Mouse (Mus musculus) liver, embryonic 11.5 days (tissue): ENCODE measurements at regions not wholly inside any gene's neighbourhood (a gene's known extent, or its start where the extent isn't known, plus 50 kb on each side); places are given as distances from the start of the nearest gene placed in this dataset.

Source experiments
- ATAC-seq: fragments of 200-750 bp; cut with Nextera tagmentation; replicated peaks from 2 replicates; pipeline ENCODE4 v1.8.0; 2017; ENCODE audit warnings: moderate number of reproducible peaks, mild to moderate bottlenecking, moderate TSS enrichment, moderate library complexity; ENCODE audit not compliant: low FRiP score
- DNase-seq: peaks from one replicate; pipeline ENCODE4 v3.0.0-alpha.2; 2017; ENCODE audit warnings: low spot score
- H3K27ac ChIP-seq: fragments of 300-500 bp; sonication (generic); 2 replicates; pipeline ENCODE4 v1.5.1; 2014; ENCODE audit warnings: mild to moderate bottlenecking, low read depth, low read length, control low read depth
- H3K27me3 ChIP-seq: fragments of 300-500 bp; sonication (generic); replicated peaks from 2 replicates; pipeline ENCODE4 v1.6.1; 2014; ENCODE audit warnings: low read length, mixed read lengths; ENCODE audit not compliant: control insufficient read depth, insufficient read depth
- H3K36me3 ChIP-seq: fragments of 300-500 bp; sonication (generic); 2 replicates; pipeline ENCODE4 v1.6.1; 2014; ENCODE audit warnings: mild to moderate bottlenecking, low read length, moderate library complexity, mixed read lengths; ENCODE audit not compliant: control insufficient read depth, insufficient read depth
- H3K4me1 ChIP-seq: fragments of 300-500 bp; sonication (generic); replicated peaks from 2 replicates; pipeline ENCODE4 v1.6.1; 2014; ENCODE audit warnings: low read length, mixed read lengths; ENCODE audit not compliant: control insufficient read depth, insufficient read depth
- H3K4me2 ChIP-seq: fragments of 300-500 bp; sonication (generic); 2 replicates; pipeline ENCODE4 v1.6.1; 2014; ENCODE audit warnings: mild to moderate bottlenecking, control low read depth, moderate library complexity
- H3K4me3 ChIP-seq: fragments of 300-500 bp; sonication (generic); 2 replicates; pipeline ENCODE4 v1.5.1; 2014; ENCODE audit warnings: low read depth, low read length, control low read depth
- H3K9ac ChIP-seq: fragments of 300-500 bp; sonication (generic); 2 replicates; pipeline ENCODE4 v1.6.1; 2014; ENCODE audit warnings: low read depth, low read length, control low read depth
- H3K9me3 ChIP-seq: fragments of 300-500 bp; sonication (generic); 2 replicates; pipeline ENCODE4 v1.6.1; 2016; ENCODE audit warnings: low read length, inconsistent platforms, mixed read lengths; ENCODE audit not compliant: control insufficient read depth
- WGBS: fragments of 180-500 bp; shearing (Covaris S2); extraction: QIAGEN DNeasy Blood & Tissue Kit; methylation state at CpG from one replicate; pipeline ENCODE4 v1.1.7; 2014; 5-methylcytosine and 5-hydroxymethylcytosine counted together

DNA sequence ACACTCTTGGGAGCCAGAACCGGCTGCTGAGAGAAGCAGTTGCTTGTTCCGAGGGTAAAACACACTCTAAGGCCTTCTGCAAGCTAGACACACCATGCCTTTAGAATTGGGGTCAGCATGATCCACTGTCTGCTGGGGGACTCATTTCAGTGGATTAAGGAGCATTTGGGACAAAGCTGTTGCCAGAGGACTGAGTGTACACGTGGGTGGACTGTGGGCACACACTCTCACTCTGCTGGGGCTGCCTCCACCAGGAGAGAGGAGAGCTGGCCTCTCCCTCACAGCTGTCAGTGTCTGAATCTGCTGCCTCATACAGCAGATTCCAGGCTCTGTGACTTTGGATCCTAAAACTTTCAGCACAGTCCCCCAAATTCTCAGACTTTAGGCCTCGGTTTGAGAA lies 161.2 kb upstream of the Rreb1 start:
- H3K27me3 ChIP-seq, result no peaks in the 10 kb centered on the region
- no peak overlapping the region for H3K9ac ChIP-seq
- DNase-seq, result no peak
- no peaks in the 10 kb centered on the region for H3K9me3 ChIP-seq
- H3K4me1 ChIP-seq, result peaks cover 11% of the 10 kb centered on the region
- WGBS, result 83% methylated on average over 4 of the region's 4 CpGs
- no peak for ATAC-seq
- no peak overlapping the region for H3K27ac ChIP-seq
- H3K36me3 ChIP-seq, result no peaks in the 10 kb centered on the region
- no peak overlapping the region for H3K4me3 ChIP-seq
- no peak overlapping the region for H3K4me2 ChIP-seq

DNA sequence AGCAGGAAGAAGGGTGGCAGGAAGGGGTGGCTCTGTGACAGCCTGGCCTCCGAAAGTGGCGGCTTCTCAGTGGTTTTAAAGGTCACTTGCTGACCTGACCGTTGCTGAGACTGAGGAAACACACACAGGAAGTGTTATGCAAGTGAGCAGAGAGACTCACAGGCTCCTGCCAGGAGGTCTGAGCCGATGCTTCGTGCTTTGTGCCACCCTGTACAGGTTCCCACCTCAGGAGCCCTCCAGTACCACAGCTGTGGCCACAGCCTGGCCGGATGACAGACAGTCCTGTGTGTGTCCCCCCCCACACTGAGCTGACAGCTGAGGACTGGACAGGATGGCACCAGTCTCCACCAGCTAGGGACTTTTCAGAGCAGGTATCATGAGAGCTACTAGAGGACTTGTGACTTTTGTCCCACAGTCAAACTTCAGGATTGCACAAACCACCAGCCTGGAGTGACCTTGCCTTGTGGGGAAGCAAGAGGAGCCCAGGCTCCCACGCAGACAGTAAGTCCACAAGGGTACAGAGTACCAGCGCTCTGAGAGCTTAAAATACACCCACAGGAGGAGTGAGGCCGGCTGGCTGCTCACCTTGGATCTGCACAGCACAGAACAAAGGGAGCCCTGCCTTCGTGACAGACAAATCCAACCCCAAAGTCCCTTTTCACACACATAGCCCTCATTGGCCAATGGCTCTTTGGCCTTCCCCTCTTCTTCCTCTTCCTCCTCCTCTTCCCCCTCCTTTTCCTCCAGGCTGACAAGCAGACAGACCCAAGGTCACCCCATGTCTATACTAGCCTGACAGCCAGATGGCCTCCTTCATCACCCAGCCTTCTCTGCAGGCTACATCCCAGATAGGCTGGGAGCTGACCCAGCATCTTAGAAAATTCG lies 158.1 kb upstream of the Rreb1 start:
- no peaks in the 10 kb centered on the region for H3K36me3 ChIP-seq
- ATAC-seq (peak; percentile 60), DNase-seq (peak; percentile 51)
- WGBS, result 35% methylated on average over 11 of the region's 11 CpGs
- no peaks in the 10 kb centered on the region for H3K9me3 ChIP-seq
- peak overlapping the region; percentile 80 for H3K27ac ChIP-seq
- no peak overlapping the region for H3K4me3 ChIP-seq
- H3K9ac ChIP-seq, result no peak overlapping the region
- H3K4me2 ChIP-seq, result 0 out of 2 replicates have a peak overlapping the region, but pooled peaks have one; percentile 11
- peaks cover 12% of the 10 kb centered on the region for H3K4me1 ChIP-seq
- H3K27me3 ChIP-seq, result no peaks in the 10 kb centered on the region

DNA sequence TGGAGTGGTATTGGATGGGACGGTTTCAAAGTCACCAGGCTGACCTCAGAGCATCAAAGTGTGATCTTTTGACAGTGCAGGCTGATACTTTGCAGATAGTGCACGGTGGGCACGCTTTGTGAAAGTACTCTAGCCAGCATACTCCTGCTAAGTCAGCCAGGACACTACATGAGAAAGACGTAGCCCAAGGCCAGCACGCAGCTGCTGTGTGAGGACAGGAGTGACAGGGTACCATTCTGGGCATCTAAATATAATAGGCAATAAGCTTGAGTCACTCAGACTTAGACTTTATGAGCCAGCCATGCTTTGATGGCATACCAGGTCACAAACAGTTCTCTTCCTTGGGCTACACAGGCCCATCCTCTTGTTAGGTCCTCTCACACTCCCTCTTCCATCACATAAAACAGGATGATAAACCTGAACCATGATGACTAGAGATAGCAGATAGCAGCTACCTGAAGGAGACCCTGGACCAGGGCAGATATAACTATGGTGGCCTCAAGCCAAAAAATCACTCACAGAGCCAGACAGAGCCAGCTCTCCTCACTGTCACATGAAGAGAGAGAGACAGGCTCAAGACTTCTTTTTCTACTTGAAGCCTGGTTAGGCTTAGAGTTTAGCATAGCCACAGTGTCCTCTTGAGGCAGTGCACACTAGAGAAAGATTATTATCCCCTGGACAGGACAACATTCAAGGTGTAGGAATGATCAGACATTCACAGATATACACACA lies 156.7 kb upstream of the Rreb1 start:
- H3K4me3 ChIP-seq, result no peak overlapping the region
- 84% methylated on average over 5 of the region's 5 CpGs for WGBS
- no peak overlapping the region for H3K9ac ChIP-seq
- no peaks in the 10 kb centered on the region for H3K36me3 ChIP-seq
- peaks cover 12% of the 10 kb centered on the region for H3K4me1 ChIP-seq
- DNase-seq (no peak), ATAC-seq (no peak)
- no peak overlapping the region for H3K4me2 ChIP-seq
- no peaks in the 10 kb centered on the region for H3K9me3 ChIP-seq
- no peak overlapping the region for H3K27ac ChIP-seq
- no peaks in the 10 kb centered on the region for H3K27me3 ChIP-seq

DNA sequence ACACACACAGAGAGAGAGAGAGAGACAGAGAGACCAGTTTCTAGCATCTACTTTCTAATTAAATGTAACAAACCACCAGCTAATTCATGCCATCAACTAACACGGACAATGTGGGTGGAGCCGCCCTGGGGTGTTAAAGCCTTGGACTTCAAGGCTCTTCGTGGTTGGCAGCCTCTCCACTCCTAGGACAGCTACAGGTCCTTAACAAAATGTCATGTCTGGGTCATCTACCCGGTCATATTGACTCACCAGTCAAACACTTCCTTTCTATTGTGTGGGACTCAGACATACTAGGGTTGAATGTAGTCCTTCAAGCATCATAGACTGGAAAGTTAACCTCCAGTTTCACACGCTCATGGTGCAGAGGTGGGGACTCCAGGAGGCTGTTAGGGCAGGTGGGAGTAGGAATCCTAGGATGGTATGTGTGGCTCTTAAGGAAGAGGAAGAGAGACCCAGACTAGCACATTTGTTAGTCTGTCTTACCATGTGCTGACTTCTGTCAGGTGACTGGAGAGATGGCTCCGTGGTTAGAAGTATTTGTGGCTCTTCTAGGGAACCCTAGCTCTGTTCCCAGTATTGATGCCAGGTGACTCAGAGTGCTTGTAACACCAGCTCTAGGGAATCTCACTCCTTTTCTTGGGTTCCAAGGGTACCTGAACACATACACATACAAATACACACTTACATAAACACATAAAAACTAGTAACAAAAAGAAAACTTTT lies 155.7 kb upstream of the Rreb1 start:
- Histone ChIP-seq H3K9ac (no peak overlapping the region), H3K36me3 (no peaks in the 10 kb centered on the region), H3K9me3 (no peaks in the 10 kb centered on the region), H3K27me3 (no peaks in the 10 kb centered on the region), H3K4me1 (peaks cover 12% of the 10 kb centered on the region), H3K4me2 (no peak overlapping the region), H3K27ac (no peak overlapping the region), H3K4me3 (no peak overlapping the region)
- 49% methylated on average over 6 of the region's 6 CpGs for WGBS
- no peak for DNase-seq
- ATAC-seq, result no peak

DNA sequence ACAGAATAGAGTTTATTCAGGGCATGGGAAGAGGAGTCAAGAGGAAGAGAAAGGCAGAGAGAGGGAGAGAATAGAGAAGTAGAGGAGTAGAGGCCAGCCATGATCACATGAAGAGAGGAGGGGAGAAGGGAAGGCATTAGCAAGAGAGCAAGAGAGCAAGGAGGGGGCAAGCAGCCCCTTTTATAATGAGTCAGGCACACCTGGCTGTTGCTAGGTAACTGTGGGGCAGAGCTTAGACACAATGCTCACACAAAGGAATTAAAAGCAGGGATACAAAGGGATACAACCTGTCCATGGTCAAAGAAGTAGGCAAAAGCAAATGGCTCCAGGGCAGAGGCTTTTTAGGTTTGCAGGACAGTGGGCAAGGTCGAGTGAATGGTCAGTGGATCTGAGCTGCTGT lies 153.5 kb upstream of the Rreb1 start:
- Histone ChIP-seq H3K27ac (no peak overlapping the region), H3K27me3 (no peaks in the 10 kb centered on the region), H3K9ac (no peak overlapping the region), H3K4me1 (peaks cover 12% of the 10 kb centered on the region), H3K9me3 (no peaks in the 10 kb centered on the region), H3K4me3 (no peak overlapping the region), H3K4me2 (no peak overlapping the region), H3K36me3 (no peaks in the 10 kb centered on the region)
- WGBS, result 39% methylated on average over 1 of the region's 1 CpGs
- no peak for DNase-seq
- no peak for ATAC-seq

DNA sequence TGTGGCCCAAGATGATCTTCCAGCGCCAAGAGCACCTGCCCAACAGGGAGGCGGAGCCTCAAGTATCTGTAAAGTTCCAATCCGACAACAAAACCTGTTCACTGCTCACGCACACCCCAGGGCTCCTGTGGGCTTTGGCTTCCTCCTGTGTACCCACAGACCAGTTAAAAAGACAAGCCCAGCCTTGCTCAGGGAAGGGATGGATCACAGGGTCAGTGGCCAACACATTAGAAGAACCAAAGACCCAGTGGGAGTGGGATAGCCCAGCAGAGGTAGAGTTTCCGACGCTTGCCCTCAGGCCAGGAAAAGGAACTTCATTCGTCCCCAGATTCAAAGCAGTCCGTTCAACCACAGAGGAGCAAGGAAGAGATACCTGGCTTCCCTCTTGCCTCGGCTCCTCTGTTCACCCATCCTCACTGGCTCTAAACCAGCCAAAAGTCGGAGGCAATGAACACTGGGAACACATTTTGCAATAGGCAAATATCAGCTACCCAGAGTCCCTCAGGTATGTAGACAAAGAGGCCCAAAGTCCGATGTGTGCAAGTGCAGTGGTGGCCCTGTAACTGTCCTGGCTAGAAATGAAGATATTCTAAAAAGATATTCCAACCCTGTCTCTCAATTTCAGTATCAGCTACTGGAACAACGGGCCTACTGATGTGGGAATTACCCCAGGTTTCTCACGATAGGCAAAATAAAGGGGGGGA lies 152.5 kb upstream of the Rreb1 start:
- Histone ChIP-seq H3K36me3 (no peaks in the 10 kb centered on the region), H3K27me3 (no peaks in the 10 kb centered on the region), H3K27ac (no peak overlapping the region), H3K9ac (no peak overlapping the region), H3K9me3 (no peaks in the 10 kb centered on the region), H3K4me1 (peaks cover 4% of the 10 kb centered on the region), H3K4me3 (no peak overlapping the region), H3K4me2 (no peak overlapping the region)
- ATAC-seq (no peak; the same call in 1 of the 2 replicates), DNase-seq (no peak)
- WGBS, result 73% methylated on average over 13 of the region's 13 CpGs

DNA sequence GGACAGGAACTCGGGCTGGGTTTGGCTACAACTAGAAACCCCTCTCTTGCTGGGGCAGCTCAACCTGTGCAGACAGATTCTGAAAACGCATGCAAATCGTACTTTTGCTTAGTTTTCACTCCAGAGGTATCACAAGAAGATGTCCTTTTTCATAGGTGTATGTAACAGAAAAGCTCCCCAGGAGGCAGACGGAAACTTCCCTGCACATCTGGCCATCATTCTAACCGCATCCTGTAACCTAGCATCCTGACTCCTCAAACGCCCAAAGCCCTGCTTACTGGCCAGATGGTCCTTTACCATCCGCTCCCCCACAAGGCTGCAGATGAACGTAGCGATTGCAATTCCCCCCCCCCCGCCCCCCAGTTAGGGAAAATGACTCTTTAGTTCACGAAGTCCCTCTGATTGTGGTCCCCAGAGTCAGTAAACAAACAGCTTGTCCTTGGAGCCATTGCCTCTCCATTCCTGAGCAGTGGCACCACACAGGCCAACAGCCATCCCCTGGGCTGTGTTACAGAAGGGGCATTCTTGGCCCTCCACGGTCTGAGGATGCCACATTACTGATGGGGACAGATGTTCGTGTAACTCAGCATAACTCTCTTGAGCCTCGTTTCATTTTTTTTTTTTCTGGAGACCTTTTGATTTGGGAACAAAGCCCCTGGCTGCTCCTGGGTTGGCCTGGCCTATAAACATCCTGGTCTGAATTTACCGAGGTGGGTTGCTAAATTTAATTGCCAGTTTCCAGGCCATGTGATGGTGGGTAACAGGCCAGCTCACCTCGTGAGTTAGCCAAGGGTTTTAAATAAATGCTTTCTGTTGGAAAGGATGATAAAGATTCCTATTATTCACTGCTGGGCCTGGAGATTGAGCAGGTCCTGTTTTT lies 149.6 kb upstream of the Rreb1 start:
- 60% methylated on average over 16 of the region's 16 CpGs for WGBS
- Histone ChIP-seq H3K9ac (no peak overlapping the region), H3K27ac (no peak overlapping the region)

More for the DNA sequence above, 149.6 kb upstream of the Rreb1 start:
- H3K27me3 ChIP-seq, result no peaks in the 10 kb centered on the region
- no peak for DNase-seq
- no peak for ATAC-seq
- H3K4me1 ChIP-seq, result no peaks in the 10 kb centered on the region
- H3K4me3 ChIP-seq, result no peak overlapping the region
- peaks cover 3% of the 10 kb centered on the region; the same call in 1 of the 2 replicates for H3K9me3 ChIP-seq
- no peak overlapping the region for H3K4me2 ChIP-seq
- H3K36me3 ChIP-seq, result no peaks in the 10 kb centered on the region
